Mouse (Mus musculus) limb, embryonic 15.5 days (tissue): ENCODE data around the gene Stk24. TPM values are rescaled to one million over a fixed set of nuclear protein-coding genes. Genes with fewer than 3 reads are reported as not detected.

Experiments used
- ATAC-seq: fragments of 200-750 bp; cut with Nextera tagmentation; 2 replicates; pipeline ENCODE4 v1.8.0; 2017; ENCODE audit warnings: low read depth, moderate TSS enrichment; ENCODE audit not compliant: insufficient number of reproducible peaks, low FRiP score, low TSS enrichment
- H3K27ac ChIP-seq: fragments of 300-500 bp; sonication (generic); 2 replicates; pipeline ENCODE4 v1.5.1; 2015; ENCODE audit warnings: moderate library complexity, mild to moderate bottlenecking, inconsistent platforms
- H3K27me3 ChIP-seq: fragments of 300-500 bp; sonication (generic); 2 replicates; pipeline ENCODE4 v1.6.1; 2015; ENCODE audit warnings: inconsistent platforms
- H3K36me3 ChIP-seq: fragments of 300-500 bp; sonication (generic); 2 replicates; pipeline ENCODE4 v1.6.1; 2015; ENCODE audit warnings: inconsistent platforms
- H3K4me1 ChIP-seq: fragments of 300-500 bp; sonication (generic); 2 replicates; pipeline ENCODE4 v1.6.1; 2015; ENCODE audit warnings: inconsistent platforms
- H3K4me2 ChIP-seq: fragments of 300-500 bp; sonication (generic); 2 replicates; pipeline ENCODE4 v1.6.1; 2015; ENCODE audit warnings: mild to moderate bottlenecking, inconsistent platforms
- H3K4me3 ChIP-seq: fragments of 300-500 bp; sonication (generic); 2 replicates; pipeline ENCODE4 v1.5.1; 2015; ENCODE audit warnings: mild to moderate bottlenecking, inconsistent platforms
- H3K9ac ChIP-seq: fragments of 300-500 bp; sonication (generic); 2 replicates; pipeline ENCODE4 v1.6.1; 2015; ENCODE audit warnings: inconsistent platforms
- H3K9me3 ChIP-seq: fragments of 300-500 bp; sonication (generic); 2 replicates; pipeline ENCODE4 v1.6.1; 2016; ENCODE audit warnings: inconsistent platforms
- WGBS: fragments of 180-500 bp; shearing (Covaris S2); methylation state at CpG from one replicate; pipeline ENCODE4 v1.1.7; 2015; 5-methylcytosine and 5-hydroxymethylcytosine counted together
- polyA plus RNA-seq: library from polyadenylated mRNA; unstranded; fragments of >200 nt; fragmentation: Nextera tagmentation; extraction: Ambion mirVana; gene quantifications from 2 replicates; pipeline ENCODE4 v1.2.1, GENCODE M21; 2015

Gene Stk24
- polyA plus RNA-seq, 1 experiment from 2014 or later = 42.0 TPM

- no peak for ATAC-seq
- Histone ChIP-seq H3K9ac (no peak overlapping the region), H3K27ac (no peak overlapping the region), H3K4me2 (no peak overlapping the region), H3K9me3 (no peaks in the 10 kb centered on the region), H3K27me3 (no peaks in the 10 kb centered on the region), H3K36me3 (no peaks in the 10 kb centered on the region), H3K4me3 (no peak overlapping the region), H3K4me1 (peaks cover 40% of the 10 kb centered on the region)
- 76% methylated on average over 7 of the region's 7 CpGs for WGBS
Observed at GRCm38 (mm10) chr14:121322641-121323040, 57.2 kb downstream of the Stk24 start.

GRCm38 (mm10) chr14:121322150-121322549 is 57.7 kb downstream of the Stk24 start:
- Histone ChIP-seq H3K9ac (no peak overlapping the region), H3K4me2 (no peak overlapping the region), H3K36me3 (no peaks in the 10 kb centered on the region), H3K27me3 (no peaks in the 10 kb centered on the region), H3K9me3 (no peaks in the 10 kb centered on the region), H3K4me1 (peaks cover 39% of the 10 kb centered on the region), H3K4me3 (no peak overlapping the region), H3K27ac (no peak overlapping the region)
- no peak for ATAC-seq
- 84% methylated on average over 5 of the region's 5 CpGs for whole genome bisulfite sequencing

- no peak overlapping the region; the same call in 1 of the 2 replicates for H3K27ac ChIP-seq
- 66% methylated on average over 5 of the region's 5 CpGs for WGBS
- no peak overlapping the region for H3K9ac ChIP-seq
- peaks cover 43% of the 10 kb centered on the region for H3K4me1 ChIP-seq
- H3K4me3 ChIP-seq = no peak overlapping the region
- no peaks in the 10 kb centered on the region for H3K36me3 ChIP-seq
- H3K27me3 ChIP-seq = no peaks in the 10 kb centered on the region
- ATAC-seq = no peak
- H3K4me2 ChIP-seq = no peak overlapping the region
- H3K9me3 ChIP-seq = no peaks in the 10 kb centered on the region
Observed at GRCm38 (mm10) chr14:121318382-121318781, 61.4 kb downstream of the Stk24 start.

GRCm38 (mm10) chr14:121317312-121317671 is 62.5 kb downstream of the Stk24 start:
- peak overlapping the region; percentile 50; the same call in 1 of the 2 replicates for H3K27ac ChIP-seq
- H3K27me3 ChIP-seq = no peaks in the 10 kb centered on the region
- no peak overlapping the region for H3K4me3 ChIP-seq
- no peak overlapping the region for H3K9ac ChIP-seq
- H3K36me3 ChIP-seq = no peaks in the 10 kb centered on the region
- peaks cover 42% of the 10 kb centered on the region for H3K4me1 ChIP-seq
- WGBS = 86% methylated on average over 3 of the region's 3 CpGs
- no peak for ATAC-seq
- no peaks in the 10 kb centered on the region for H3K9me3 ChIP-seq
- H3K4me2 ChIP-seq = no peak overlapping the region

GRCm38 (mm10) chr14:121316631-121317311 is 63.0 kb downstream of the Stk24 start:
- no peak overlapping the region for H3K9ac ChIP-seq
- no peaks in the 10 kb centered on the region for H3K27me3 ChIP-seq
- no peak overlapping the region for H3K4me2 ChIP-seq
- 0 out of 2 replicates have a peak, but pooled peaks have one; percentile 18 for ATAC-seq
- peaks cover 43% of the 10 kb centered on the region for H3K4me1 ChIP-seq
- H3K4me3 ChIP-seq = no peak overlapping the region
- H3K9me3 ChIP-seq = no peaks in the 10 kb centered on the region
- H3K27ac ChIP-seq = peak overlapping the region; percentile 50; the same call in 1 of the 2 replicates
- WGBS = 50% methylated on average over 13 of the region's 13 CpGs
- no peaks in the 10 kb centered on the region for H3K36me3 ChIP-seq

- Histone ChIP-seq H3K27ac (peak overlapping the region; percentile 50), H3K4me1 (peaks cover 47% of the 10 kb centered on the region), H3K9me3 (no peaks in the 10 kb centered on the region), H3K4me3 (no peak overlapping the region), H3K4me2 (no peak overlapping the region), H3K36me3 (no peaks in the 10 kb centered on the region), H3K27me3 (no peaks in the 10 kb centered on the region), H3K9ac (no peak overlapping the region)
- ATAC-seq = no peak
- WGBS = 33% methylated on average over 5 of the region's 5 CpGs
Observed at GRCm38 (mm10) chr14:121316136-121316535, 63.7 kb downstream of the Stk24 start.

GRCm38 (mm10) chr14:121314934-121315333 is 64.9 kb downstream of the Stk24 start:
- Histone ChIP-seq H3K4me2 (no peak overlapping the region), H3K27me3 (no peaks in the 10 kb centered on the region), H3K36me3 (no peaks in the 10 kb centered on the region), H3K9ac (no peak overlapping the region), H3K4me1 (peaks cover 56% of the 10 kb centered on the region), H3K27ac (no peak overlapping the region), H3K9me3 (no peaks in the 10 kb centered on the region), H3K4me3 (no peak overlapping the region)
- no peak for ATAC-seq
- WGBS = 66% methylated on average over 3 of the region's 3 CpGs

- WGBS = 93% methylated on average over 10 of the region's 10 CpGs
Observed at GRCm38 (mm10) chr14:121313283-121313682, 66.5 kb downstream of the Stk24 start.

DNA sequence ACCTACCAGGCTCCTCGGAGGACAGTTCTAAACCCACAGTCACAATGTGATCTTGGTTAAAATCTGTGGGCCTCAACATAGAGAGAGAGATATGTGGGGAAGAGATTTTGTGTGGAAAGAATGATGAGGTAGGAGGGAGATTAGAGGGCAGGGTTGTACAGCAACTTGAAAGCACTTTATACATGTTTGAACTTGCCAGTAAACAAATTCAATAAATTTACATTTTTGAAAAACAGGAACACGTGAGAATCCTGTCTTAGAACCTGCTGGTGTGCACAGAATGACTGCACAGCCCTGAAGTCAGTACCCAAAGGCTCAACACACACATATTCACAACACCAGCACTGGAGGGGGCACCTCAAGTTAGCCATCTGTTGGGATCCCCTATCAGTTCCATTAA is 68.7 kb downstream of the Stk24 start:
- H3K4me2 ChIP-seq = no peak overlapping the region
- WGBS = 69% methylated on average over 2 of the region's 2 CpGs
- no peak overlapping the region for H3K27ac ChIP-seq
- no peaks in the 10 kb centered on the region for H3K27me3 ChIP-seq
- H3K36me3 ChIP-seq = peaks cover 14% of the 10 kb centered on the region; the same call in 1 of the 2 replicates
- peaks cover 39% of the 10 kb centered on the region for H3K4me1 ChIP-seq
- H3K9me3 ChIP-seq = no peaks in the 10 kb centered on the region
- no peak for ATAC-seq
- H3K4me3 ChIP-seq = no peak overlapping the region
- H3K9ac ChIP-seq = no peak overlapping the region

More at GRCm38 (mm10) chr14:121313283-121313682, 66.5 kb downstream of the Stk24 start:
- Histone ChIP-seq H3K9ac (no peak overlapping the region), H3K9me3 (no peaks in the 10 kb centered on the region), H3K4me1 (peaks cover 56% of the 10 kb centered on the region), H3K36me3 (no peaks in the 10 kb centered on the region), H3K27me3 (no peaks in the 10 kb centered on the region), H3K4me2 (no peak overlapping the region), H3K27ac (no peak overlapping the region), H3K4me3 (no peak overlapping the region)
- no peak for ATAC-seq

- Histone ChIP-seq H3K4me3 (no peak overlapping the region), H3K4me1 (peaks cover 33% of the 10 kb centered on the region), H3K9me3 (no peaks in the 10 kb centered on the region), H3K27ac (no peak overlapping the region), H3K9ac (no peak overlapping the region), H3K4me2 (no peak overlapping the region), H3K27me3 (no peaks in the 10 kb centered on the region), H3K36me3 (peaks cover 14% of the 10 kb centered on the region; the same call in 1 of the 2 replicates)
- 75% methylated on average over 6 of the region's 6 CpGs for WGBS
- no peak for ATAC-seq
Observed at GRCm38 (mm10) chr14:121310325-121311080, 69.3 kb downstream of the Stk24 start.

- no peak overlapping the region for H3K27ac ChIP-seq
- H3K9me3 ChIP-seq = no peaks in the 10 kb centered on the region
- ATAC-seq = no peak
- H3K4me1 ChIP-seq = peaks cover 27% of the 10 kb centered on the region
- H3K4me3 ChIP-seq = no peak overlapping the region
- no peak overlapping the region for H3K9ac ChIP-seq
- 76% methylated on average over 3 of the region's 3 CpGs for WGBS
- H3K4me2 ChIP-seq = no peak overlapping the region
- H3K27me3 ChIP-seq = no peaks in the 10 kb centered on the region
- peaks cover 14% of the 10 kb centered on the region; the same call in 1 of the 2 replicates for H3K36me3 ChIP-seq
Observed at GRCm38 (mm10) chr14:121309909-121310308, 69.9 kb downstream of the Stk24 start.
